Mouse (Mus musculus): ENCODE measurements around the gene 4930447C04Rik.
A peak's percentile ranks its signal among the peaks of the same experiment; 100 is the strongest.

DNA sequence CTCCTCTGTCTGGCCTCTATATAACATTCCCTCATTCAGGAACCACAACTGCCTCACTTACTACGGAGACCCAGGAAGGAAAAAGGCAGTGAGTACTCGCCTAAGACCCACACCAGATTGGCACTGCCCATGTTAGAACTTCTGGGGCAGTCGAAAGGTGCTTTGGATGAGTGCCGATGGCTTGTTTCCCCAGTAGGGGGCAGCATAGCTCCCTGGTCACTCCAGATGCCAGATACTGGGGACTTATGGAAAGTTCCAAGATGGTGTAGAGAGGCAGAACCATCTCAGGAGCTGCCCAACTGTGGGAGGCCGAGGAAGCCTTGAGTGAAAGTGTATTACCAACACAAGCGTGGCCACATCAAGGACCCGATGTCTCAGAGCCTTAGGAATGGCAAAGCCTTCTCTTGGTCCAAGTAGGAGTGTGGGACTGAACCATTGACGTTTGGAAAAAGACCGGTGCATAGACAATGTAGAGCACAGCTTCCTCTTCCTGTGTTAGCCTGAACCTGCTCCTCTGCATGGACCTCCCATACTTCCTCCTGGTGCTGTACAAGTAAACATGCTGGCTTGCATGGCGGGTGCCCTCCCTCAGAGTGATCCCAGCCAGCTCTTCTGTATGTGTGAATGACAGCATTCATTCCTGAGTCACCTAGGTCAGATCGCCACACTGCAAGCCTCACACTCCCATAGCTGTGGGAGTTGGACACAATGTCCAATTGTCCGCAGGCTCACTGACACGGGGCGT lies 105.6 kb downstream of the 4930447C04Rik start:
- TF ChIP-seq EP300 (IDR thresholded peaks at IDR 0.05; ENCODE audit: insufficient read depth, low read depth, low read length) (no peak), CTCF (IDR thresholded peaks at IDR 0.05) (peak; percentile 57)

All from heart, adult 2 months (tissue).